Mouse (Mus musculus): ENCODE data around the gene Zfand6.

DNA sequence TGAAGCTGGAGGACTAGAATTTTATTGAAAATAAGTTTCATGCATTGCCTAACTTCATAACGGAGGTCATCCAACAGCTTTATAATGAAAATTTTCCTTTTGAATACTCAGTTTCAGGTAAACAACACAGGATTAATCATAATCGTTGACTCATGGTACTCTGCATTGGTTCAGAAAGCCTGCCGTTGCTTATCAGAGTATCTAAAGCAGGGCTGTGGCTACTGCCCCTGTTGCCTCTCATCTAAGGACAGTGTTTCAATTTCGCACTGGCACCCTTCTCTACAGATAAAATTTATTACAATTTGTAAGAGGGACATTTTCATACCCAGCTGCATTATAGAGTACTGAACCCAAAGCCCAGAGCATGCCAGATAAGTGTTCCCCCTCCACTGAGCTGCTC is 77.3 kb downstream of the Zfand6 start:
- TF ChIP-seq CTCF (IDR thresholded peaks at IDR 0.05; ENCODE audit: extremely low read depth, insufficient read depth, insufficient read length, insufficient replicate concordance) (no peak), POLR2A (IDR thresholded peaks at IDR 0.05; ENCODE audit: low read depth, low read length) (no peak)
